Comparison of ENCODE assay signal across 19 mouse cellular contexts in genomic region chr13:99228821-99229570, GRCm38 (mm10). TPM values are rescaled to one million over a fixed set of nuclear protein-coding genes. Genes with fewer than 3 reads are reported as not detected.
DNase-seq lines count a peak whose midpoint lies in the region; ATAC-seq and TF ChIP-seq lines count a peak whose summit lies in the region.
"Had no signal": no experiment of that assay in that cellular context is flagged by ENCODE, and none has a peak within 500 bp of the region (broad histone marks: within the 10 kb centered on the region; RNA-seq: fewer than 3 reads in every experiment).

No protein-coding gene starts in this region.

- H3K4me3 ChIP-seq in heart, embryonic 16.5 days (ENCODE audit: low read length), result no peak overlapping the region
- H3K4me3 ChIP-seq in heart, embryonic 11.5 days (ENCODE audit: low read depth, low read length), result no peak overlapping the region
- H3K4me3 ChIP-seq in kidney, postnatal 0 days (replicated peaks; ENCODE audit: low read depth, low read length), result no peak overlapping the region
- no peak overlapping the region for H3K4me3 ChIP-seq in kidney, adult 2 months (ENCODE audit: insufficient read depth, low read depth, low read length)
- H3K4me3 ChIP-seq in brown adipose tissue, adult 24 weeks (ENCODE audit: insufficient read depth, low read depth, low read length), result no peak overlapping the region
- H3K4me3 ChIP-seq: layer of hippocampus, adult 2 months; midbrain, embryonic 15.5 days had no signal

- H3K27me3 ChIP-seq in heart, embryonic 16.5 days (ENCODE audit: control insufficient read depth, insufficient read depth, low read length), result no peaks in the 10 kb centered on the region
- no peaks in the 10 kb centered on the region for H3K27me3 ChIP-seq in heart, embryonic 11.5 days (ENCODE audit: control insufficient read depth, insufficient read depth, low read length)
- H3K27me3 ChIP-seq in kidney, postnatal 0 days (ENCODE audit: insufficient read depth, low read length), result no peaks in the 10 kb centered on the region
- H3K27me3 ChIP-seq in kidney, adult 2 months (replicated peaks; ENCODE audit: control insufficient read depth, insufficient read depth, low read length), result no peaks in the 10 kb centered on the region
- H3K27me3 ChIP-seq: midbrain, embryonic 15.5 days had no signal

- H3K36me3 ChIP-seq in heart, embryonic 16.5 days (ENCODE audit: control insufficient read depth, insufficient read depth), result no peaks in the 10 kb centered on the region
- H3K36me3 ChIP-seq in heart, embryonic 11.5 days (ENCODE audit: control insufficient read depth, insufficient read depth, low read length), result no peaks in the 10 kb centered on the region
- no peaks in the 10 kb centered on the region for H3K36me3 ChIP-seq in kidney, postnatal 0 days (ENCODE audit: insufficient read depth, low read length)
- no peaks in the 10 kb centered on the region; the same call in 1 of the 2 replicates for H3K36me3 ChIP-seq in kidney, adult 2 months (ENCODE audit: control insufficient read depth, insufficient read depth, low read length)
- H3K36me3 ChIP-seq: midbrain, embryonic 15.5 days had no signal

- peak overlapping the region; percentile 67; the same call in 1 of the 2 replicates for H3K27ac ChIP-seq in heart, embryonic 16.5 days (ENCODE audit: low read length)
- H3K27ac ChIP-seq in heart, embryonic 11.5 days (ENCODE audit: low read depth, low read length), result no peak overlapping the region
- H3K27ac ChIP-seq in kidney, postnatal 0 days, result peak overlapping the region; percentile 26; the same call in 1 of the 2 replicates
- H3K27ac ChIP-seq in kidney, adult 2 months (ENCODE audit: insufficient read depth, low read depth, low read length), result no peak overlapping the region
- H3K27ac ChIP-seq in brown adipose tissue, adult 24 weeks (replicated peaks; ENCODE audit: low read depth, low read length), result peak overlapping the region; percentile 93
- H3K27ac ChIP-seq: liver, embryonic 14.5 days; midbrain, embryonic 15.5 days had no signal

- H3K9ac ChIP-seq in heart, embryonic 16.5 days (ENCODE audit: low read length), result no peak overlapping the region
- H3K9ac ChIP-seq in heart, embryonic 11.5 days (ENCODE audit: low read depth, low read length), result no peak overlapping the region
- H3K9ac ChIP-seq in kidney, postnatal 0 days (ENCODE audit: low read depth, low read length), result no peak overlapping the region
- H3K9ac ChIP-seq: liver, embryonic 14.5 days; midbrain, embryonic 15.5 days had no signal

- 91% methylated on average over 35 of the region's 35 CpGs for WGBS in heart, embryonic 16.5 days
- 91% methylated on average over 35 of the region's 35 CpGs for WGBS in heart, embryonic 11.5 days (ENCODE audit: insufficient replicate concordance)
- WGBS in kidney, postnatal 0 days, result 96% methylated on average over 35 of the region's 35 CpGs
- 95% methylated on average over 35 of the region's 35 CpGs for WGBS in kidney, adult 2 months

- peaks cover 44% of the 10 kb centered on the region for H3K4me1 ChIP-seq in heart, embryonic 16.5 days (ENCODE audit: control insufficient read depth, insufficient read depth, low read length)
- H3K4me1 ChIP-seq in heart, embryonic 11.5 days (ENCODE audit: control insufficient read depth, insufficient read depth, low read length), result peaks cover 11% of the 10 kb centered on the region
- 0 out of 2 replicates have a peak, but pooled peaks cover 3% of the 10 kb centered on the region for H3K4me1 ChIP-seq in kidney, postnatal 0 days (replicated peaks; ENCODE audit: insufficient read depth, low read length)
- H3K4me1 ChIP-seq in kidney, adult 2 months (ENCODE audit: control insufficient read depth, insufficient read depth, low read length), result no peaks in the 10 kb centered on the region
- H3K4me1 ChIP-seq in brown adipose tissue, adult 24 weeks (ENCODE audit: control insufficient read depth, insufficient read depth, insufficient read length, low read length), result peaks cover 41% of the 10 kb centered on the region
- H3K4me1 ChIP-seq: midbrain, embryonic 15.5 days had no signal

- no peak for TF ChIP-seq POLR2A in kidney, adult 2 months (IDR thresholded peaks at IDR 0.05; ENCODE audit: low read depth, low read length)

- TF ChIP-seq CTCF in kidney, postnatal 0 days (IDR thresholded peaks at IDR 0.05; ENCODE audit: low read depth), result no peak
- TF ChIP-seq CTCF in kidney, adult 2 months (conservative IDR thresholded peaks at IDR 0.05; ENCODE audit: insufficient read depth, insufficient read length, low read depth, low read length), result no peak

- no peaks in the 10 kb centered on the region for H3K9me3 ChIP-seq in heart, embryonic 16.5 days (replicated peaks; ENCODE audit: control insufficient read depth, low read length)
- no peaks in the 10 kb centered on the region for H3K9me3 ChIP-seq in heart, embryonic 11.5 days (replicated peaks; ENCODE audit: control insufficient read depth, low read length)
- H3K9me3 ChIP-seq in kidney, postnatal 0 days (replicated peaks; ENCODE audit: low read length), result no peaks in the 10 kb centered on the region
- H3K9me3 ChIP-seq: midbrain, embryonic 15.5 days had no signal

- H3K4me2 ChIP-seq in heart, embryonic 16.5 days (ENCODE audit: low read depth, low read length), result no peak overlapping the region
- no peak overlapping the region for H3K4me2 ChIP-seq in heart, embryonic 11.5 days
- no peak overlapping the region for H3K4me2 ChIP-seq in kidney, postnatal 0 days (ENCODE audit: low read length)
- H3K4me2 ChIP-seq: midbrain, embryonic 15.5 days had no signal

- peak; percentile 94 for DNase-seq in heart, adult 11 months
- no peak for DNase-seq in heart, postnatal 4 days
- DNase-seq in kidney, postnatal 0 days (ENCODE audit: low spot score), result no peak
- no peak for DNase-seq in kidney, adult 2 months
- DNase-seq: adrenal gland, postnatal 36 days; cerebellum, adult 18-20 months; cerebellum, postnatal 36 days; gastrocnemius, postnatal 10 days; kidney, adult 8-10 months; layer of hippocampus, postnatal 36 days; right cerebral cortex, postnatal 25 days; thymus, postnatal 36 days had no signal

- no peak for ATAC-seq in heart, embryonic 16.5 days (replicated peaks; ENCODE audit: extremely low read depth, insufficient read depth, low FRiP score)
- ATAC-seq in heart, embryonic 11.5 days (replicated peaks; ENCODE audit: insufficient number of reproducible peaks, low FRiP score, low TSS enrichment), result no peak
- no peak for ATAC-seq in kidney, postnatal 0 days (replicated peaks; ENCODE audit: low FRiP score, low read depth)
- ATAC-seq: midbrain, embryonic 15.5 days had no signal

RNA-seq across cellular contexts. Expression of gene Zfp366, which starts 44.4 kb away (rescaled TPM):
- total RNA-seq in heart, postnatal 4 days (2021), result 10 to 100 TPM in 1 of 2 experiments, 1 to 10 TPM in 1; 7.2 to 10.1 TPM
- polyA plus RNA-seq in heart, embryonic 16.5 days (2015; fragmentation: Nextera tagmentation; extraction: Ambion mirVana), result 0.66 and 0.75 TPM in 2 replicates
- polyA plus RNA-seq in heart, embryonic 11.5 days (2014; fragmentation: Nextera tagmentation; extraction: Ambion mirVana), result 0.11 and 0.25 TPM in 2 replicates
- 0.98 and 1.2 TPM in 2 replicates for polyA plus RNA-seq in kidney, postnatal 0 days (2015; fragmentation: Nextera tagmentation; extraction: Ambion mirVana)
- polyA plus RNA-seq in kidney, adult 2 months (2012; rRNA removed), result 3.1 and 4.3 TPM in 2 replicates
- 2.8 and 6.6 TPM in 2 replicates for polyA plus RNA-seq in brown adipose tissue, adult 24 weeks (2012; ENCODE audit: insufficient read depth, insufficient read length, missing spikeins)
- total RNA-seq: MEL had no signal

Comparison
In these comparisons a context has a peak if more than half of its experiments do, and no peak if none do; other contexts are left out.
1. H3K27ac ChIP-seq: peak in heart, embryonic 16.5 days (single experiment), kidney, postnatal 0 days (single experiment) and brown adipose tissue, adult 24 weeks (single experiment); none in heart, embryonic 11.5 days (single experiment) and kidney, adult 2 months (single experiment).